13 mouse cellular contexts compared by ENCODE assay signal in genomic region chr6:135543863-135544262, GRCm38 (mm10).
DNase-seq lines count a peak whose midpoint lies in the region; ATAC-seq lines count a peak whose summit lies in the region.
"Had no signal": no experiment of that assay in that cellular context is flagged by ENCODE, and none has a peak within 500 bp of the region (broad histone marks: within the 10 kb centered on the region; RNA-seq: fewer than 3 reads in every experiment).

No protein-coding gene starts in this region.

- H3K9ac ChIP-seq in kidney, embryonic 14.5 days (ENCODE audit: low read depth, low read length), result no peak overlapping the region
- H3K9ac ChIP-seq in midbrain, embryonic 11.5 days (ENCODE audit: low read length), result no peak overlapping the region
- H3K9ac ChIP-seq in midbrain, embryonic 16.5 days (ENCODE audit: low read depth, low read length), result no peak overlapping the region
- no peak overlapping the region for H3K9ac ChIP-seq in forebrain, embryonic 15.5 days (replicated peaks)
- H3K9ac ChIP-seq: hindbrain, embryonic 12.5 days had no signal

- DNase-seq in kidney, adult 18-20 months, result peak; percentile 63
- DNase-seq in midbrain, embryonic 11.5 days (ENCODE audit: low spot score, missing footprints), result peak; percentile 47
- DNase-seq in kidney, postnatal 25 days, result peak; percentile 67 to 82
- no peak for DNase-seq in left cerebral cortex, adult 11 months (ENCODE audit: low spot score)
- DNase-seq: cerebellum, adult 11 months; cerebellum, postnatal 36 days; heart, adult 18-20 months had no signal

- 46% methylated on average over 3 of the region's 3 CpGs for whole genome bisulfite sequencing in kidney, embryonic 14.5 days
- 41% methylated on average over 3 of the region's 3 CpGs for WGBS in midbrain, embryonic 11.5 days
- WGBS in midbrain, embryonic 16.5 days, result 26% methylated on average over 3 of the region's 3 CpGs
- WGBS in forebrain, embryonic 15.5 days, result 17% methylated on average over 3 of the region's 3 CpGs

- ATAC-seq in kidney, embryonic 14.5 days (ENCODE audit: low FRiP score, low TSS enrichment), result no peak
- ATAC-seq in midbrain, embryonic 11.5 days (ENCODE audit: low FRiP score), result peak; percentile 73
- ATAC-seq in midbrain, embryonic 16.5 days, result no peak
- ATAC-seq in forebrain, embryonic 15.5 days (replicated peaks), result peak; percentile 46; the same call in 1 of the 2 replicates

- H3K27ac ChIP-seq in kidney, embryonic 14.5 days (ENCODE audit: low read depth, low read length), result no peak overlapping the region
- no peak overlapping the region for H3K27ac ChIP-seq in midbrain, embryonic 11.5 days (ENCODE audit: low read depth, low read length)
- H3K27ac ChIP-seq in midbrain, embryonic 16.5 days (ENCODE audit: low read length), result no peak overlapping the region
- peak overlapping the region; percentile 70 for H3K27ac ChIP-seq in forebrain, embryonic 15.5 days (replicated peaks)
- H3K27ac ChIP-seq: hindbrain, embryonic 12.5 days; kidney, postnatal 0 days had no signal

- H3K4me2 ChIP-seq in kidney, embryonic 14.5 days (replicated peaks; ENCODE audit: low read depth, low read length), result no peak overlapping the region
- H3K4me2 ChIP-seq in midbrain, embryonic 11.5 days, result no peak overlapping the region
- no peak overlapping the region for H3K4me2 ChIP-seq in midbrain, embryonic 16.5 days (ENCODE audit: low read length)
- H3K4me2 ChIP-seq in forebrain, embryonic 15.5 days (replicated peaks), result no peak overlapping the region
- H3K4me2 ChIP-seq: hindbrain, embryonic 12.5 days had no signal

- H3K4me3 ChIP-seq in kidney, embryonic 14.5 days (ENCODE audit: low read length), result no peak overlapping the region
- no peak overlapping the region for H3K4me3 ChIP-seq in midbrain, embryonic 11.5 days (ENCODE audit: low read depth, low read length)
- no peak overlapping the region for H3K4me3 ChIP-seq in midbrain, embryonic 16.5 days (ENCODE audit: low read depth, low read length)
- H3K4me3 ChIP-seq in forebrain, embryonic 15.5 days, result no peak overlapping the region
- H3K4me3 ChIP-seq: hindbrain, embryonic 12.5 days; megakaryocyte, embryonic 14.5 days had no signal

- H3K27me3 ChIP-seq in kidney, embryonic 14.5 days (ENCODE audit: control insufficient read depth, insufficient read depth, low read length), result no peaks in the 10 kb centered on the region
- H3K27me3 ChIP-seq in midbrain, embryonic 11.5 days (ENCODE audit: control insufficient read depth, insufficient read depth, low read length), result no peaks in the 10 kb centered on the region
- no peaks in the 10 kb centered on the region for H3K27me3 ChIP-seq in midbrain, embryonic 16.5 days (ENCODE audit: control insufficient read depth, insufficient read depth, low read depth, low read length)
- H3K27me3 ChIP-seq in forebrain, embryonic 15.5 days, result no peaks in the 10 kb centered on the region
- H3K27me3 ChIP-seq: hindbrain, embryonic 12.5 days had no signal

- no peaks in the 10 kb centered on the region for H3K9me3 ChIP-seq in kidney, embryonic 14.5 days (ENCODE audit: control insufficient read depth, low read length)
- no peaks in the 10 kb centered on the region for H3K9me3 ChIP-seq in midbrain, embryonic 11.5 days (ENCODE audit: control insufficient read depth, low read length)
- no peaks in the 10 kb centered on the region for H3K9me3 ChIP-seq in midbrain, embryonic 16.5 days (replicated peaks; ENCODE audit: control insufficient read depth, low read length, poor library complexity, severe bottlenecking)
- no peaks in the 10 kb centered on the region for H3K9me3 ChIP-seq in forebrain, embryonic 15.5 days
- H3K9me3 ChIP-seq: hindbrain, embryonic 12.5 days; megakaryocyte, embryonic 14.5 days had no signal

- H3K36me3 ChIP-seq in kidney, embryonic 14.5 days (ENCODE audit: control insufficient read depth, insufficient read depth, low read length), result no peaks in the 10 kb centered on the region
- no peaks in the 10 kb centered on the region for H3K36me3 ChIP-seq in midbrain, embryonic 11.5 days (ENCODE audit: control insufficient read depth, insufficient read depth, low read length)
- H3K36me3 ChIP-seq in midbrain, embryonic 16.5 days (ENCODE audit: control insufficient read depth, insufficient read depth, low read length), result no peaks in the 10 kb centered on the region
- H3K36me3 ChIP-seq in forebrain, embryonic 15.5 days, result no peaks in the 10 kb centered on the region
- H3K36me3 ChIP-seq: hindbrain, embryonic 12.5 days had no signal

- H3K4me1 ChIP-seq in kidney, embryonic 14.5 days (ENCODE audit: control insufficient read depth, insufficient read depth, low read length), result no peaks in the 10 kb centered on the region
- H3K4me1 ChIP-seq in midbrain, embryonic 11.5 days (ENCODE audit: control insufficient read depth, insufficient read depth, low read length), result no peaks in the 10 kb centered on the region
- peaks cover 4% of the 10 kb centered on the region; the same call in 1 of the 2 replicates for H3K4me1 ChIP-seq in midbrain, embryonic 16.5 days (ENCODE audit: control insufficient read depth, insufficient read depth, low read length)
- H3K4me1 ChIP-seq in forebrain, embryonic 15.5 days, result peaks cover 16% of the 10 kb centered on the region
- H3K4me1 ChIP-seq: megakaryocyte, embryonic 14.5 days had no signal

Comparison
In these comparisons a context has a peak if more than half of its experiments do, and no peak if none do; other contexts are left out.
1. ATAC-seq: peak in midbrain, embryonic 11.5 days (single experiment) and forebrain, embryonic 15.5 days (single experiment); none in kidney, embryonic 14.5 days (single experiment) and midbrain, embryonic 16.5 days (single experiment).